Mouse (Mus musculus) forebrain, embryonic 11.5 days (tissue): Measurements from ENCODE around the gene Rpl11. TPM values are rescaled to one million over a fixed set of nuclear protein-coding genes. Genes with fewer than 3 reads are reported as not detected.

Experiments
- ATAC-seq: fragments of 200-750 bp; cut with Nextera tagmentation; replicated peaks from 2 replicates; pipeline ENCODE4 v1.8.0; 2017; ENCODE audit warnings: moderate TSS enrichment; ENCODE audit not compliant: low FRiP score
- DNase-seq: peaks from one replicate; pipeline ENCODE4 v3.0.0-alpha.2; 2017; ENCODE audit warnings: low spot score
- H3K27ac ChIP-seq: fragments of 300-500 bp; sonication (generic); 2 replicates; pipeline ENCODE4 v1.5.1; 2014; ENCODE audit warnings: low read depth, low read length
- H3K27me3 ChIP-seq: fragments of 300-500 bp; sonication (generic); 2 replicates; pipeline ENCODE4 v1.6.1; 2014; ENCODE audit warnings: mild to moderate bottlenecking, low read length, mixed read lengths; ENCODE audit not compliant: control insufficient read depth, insufficient read depth
- H3K36me3 ChIP-seq: fragments of 300-500 bp; sonication (generic); 2 replicates; pipeline ENCODE4 v1.6.1; 2014; ENCODE audit warnings: mild to moderate bottlenecking, low read length, moderate library complexity, mixed read lengths; ENCODE audit not compliant: control insufficient read depth, insufficient read depth
- H3K4me1 ChIP-seq: fragments of 300-500 bp; sonication (generic); replicated peaks from 2 replicates; pipeline ENCODE4 v1.6.1; 2014; ENCODE audit warnings: low read length, mixed read lengths; ENCODE audit not compliant: control insufficient read depth, insufficient read depth
- H3K4me2 ChIP-seq: fragments of 300-500 bp; sonication (generic); 2 replicates; pipeline ENCODE4 v1.6.1; 2014; ENCODE audit warnings: low read depth, mild to moderate bottlenecking, low read length, moderate library complexity, mixed read lengths; ENCODE audit not compliant: severe bottlenecking
- H3K4me3 ChIP-seq: fragments of 300-500 bp; sonication (generic); 2 replicates; pipeline ENCODE4 v1.5.1; 2014; ENCODE audit warnings: low read depth, low read length
- H3K9ac ChIP-seq: fragments of 300-500 bp; sonication (generic); 2 replicates; pipeline ENCODE4 v1.6.1; 2014; ENCODE audit warnings: low read length
- H3K9me3 ChIP-seq: fragments of 300-500 bp; sonication (generic); 2 replicates; pipeline ENCODE4 v1.6.1; 2016; ENCODE audit warnings: low read length, mixed read lengths; ENCODE audit not compliant: control insufficient read depth
- WGBS: fragments of 180-500 bp; shearing (Covaris S2); extraction: QIAGEN DNeasy Blood & Tissue Kit; methylation state at CpG from one replicate; pipeline ENCODE4 v1.1.7; 2014; 5-methylcytosine and 5-hydroxymethylcytosine counted together
- polyA plus RNA-seq: library from polyadenylated mRNA; unstranded; fragments of >200 nt; fragmentation: Nextera tagmentation; extraction: Ambion mirVana; gene quantifications from 2 replicates; pipeline ENCODE4 v1.2.1, GENCODE M21; 2014

The Rpl11 gene
- polyA plus RNA-seq, 1 experiment from 2014 or later = 392 TPM

GRCm38 (mm10) chr4:136027416-136028131 lies 25.7 kb downstream of the Rpl11 start:
- DNase-seq = no peak
- H3K4me1 ChIP-seq = peaks cover 6% of the 10 kb centered on the region; the same call in 1 of the 2 replicates
- no peak for ATAC-seq
- H3K9ac ChIP-seq = no peak overlapping the region
- H3K9me3 ChIP-seq = no peaks in the 10 kb centered on the region
- H3K4me3 ChIP-seq = no peak overlapping the region
- WGBS = 81% methylated on average over 8 of the region's 8 CpGs
- no peaks in the 10 kb centered on the region for H3K27me3 ChIP-seq
- no peaks in the 10 kb centered on the region for H3K36me3 ChIP-seq
- H3K27ac ChIP-seq = no peak overlapping the region
- H3K4me2 ChIP-seq = no peak overlapping the region

GRCm38 (mm10) chr4:136025350-136025749 lies 27.9 kb downstream of the Rpl11 start:
- DNase-seq (no peak), ATAC-seq (no peak)
- no peak overlapping the region for H3K4me2 ChIP-seq
- no peak overlapping the region for H3K4me3 ChIP-seq
- H3K36me3 ChIP-seq = no peaks in the 10 kb centered on the region
- H3K9ac ChIP-seq = no peak overlapping the region
- H3K4me1 ChIP-seq = 0 out of 2 replicates have a peak, but pooled peaks cover 5% of the 10 kb centered on the region
- 79% methylated on average over 1 of the region's 1 CpGs for WGBS
- no peaks in the 10 kb centered on the region for H3K27me3 ChIP-seq
- H3K9me3 ChIP-seq = no peaks in the 10 kb centered on the region
- H3K27ac ChIP-seq = no peak overlapping the region

- Histone ChIP-seq H3K9ac (no peak overlapping the region), H3K27ac (no peak overlapping the region), H3K27me3 (no peaks in the 10 kb centered on the region), H3K4me1 (0 out of 2 replicates have a peak, but pooled peaks cover 5% of the 10 kb centered on the region), H3K4me2 (no peak overlapping the region), H3K4me3 (no peak overlapping the region), H3K9me3 (no peaks in the 10 kb centered on the region), H3K36me3 (no peaks in the 10 kb centered on the region)
- DNase-seq = no peak
- ATAC-seq = no peak
- WGBS = 95% methylated on average over 9 of the region's 9 CpGs
Measured at GRCm38 (mm10) chr4:136022924-136023323, 30.3 kb downstream of the Rpl11 start.

DNA sequence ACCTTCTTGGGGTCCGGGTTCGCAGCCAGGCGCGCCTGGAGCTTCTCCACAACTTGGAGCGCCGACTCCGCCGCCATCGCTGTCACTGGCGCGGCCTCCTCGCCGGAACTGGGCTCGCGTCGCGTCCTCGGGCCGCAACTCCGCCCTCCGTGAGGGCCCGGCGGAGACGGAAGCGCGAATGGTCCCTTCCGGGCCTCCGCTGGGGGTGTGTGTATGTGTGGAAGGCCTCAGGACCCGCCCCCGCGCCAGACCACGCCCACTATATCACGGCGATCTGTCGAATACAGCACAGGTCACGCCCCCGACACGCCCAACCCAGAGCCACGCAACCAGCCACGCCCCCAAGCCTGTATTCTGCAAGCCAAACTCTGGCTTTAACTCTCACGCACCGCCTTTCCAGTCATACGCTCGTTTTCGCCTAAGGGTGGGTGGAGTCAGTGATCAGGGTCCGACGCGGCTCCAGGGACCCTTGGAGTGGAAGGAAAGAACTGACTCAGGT lies 31.6 kb downstream of the Rpl11 start, which contains the start of gene Eloa:
TSS of gene Eloa (minus strand) at position 215 of the 499 bp plus-strand sequence.
- Histone ChIP-seq H3K9ac (peak within 1 kb of the TSS; percentile 91), H3K9me3 (no peaks in the 10 kb centered on the region), H3K4me1 (0 out of 2 replicates have a peak, but pooled peaks cover 5% of the 10 kb centered on the region), H3K27me3 (no peaks in the 10 kb centered on the region), H3K4me2 (peak within 1 kb of the TSS; percentile 80), H3K4me3 (peak within 1 kb of the TSS; percentile 99), H3K36me3 (no peaks in the 10 kb centered on the region), H3K27ac (peak within 1 kb of the TSS; percentile 62)
- ATAC-seq (peak; percentile 98), DNase-seq (peak; percentile 100)
- under 1% methylated on average over 45 of the region's 48 CpGs for WGBS

GRCm38 (mm10) chr4:136020743-136021548 lies 32.3 kb downstream of the Rpl11 start:
- H3K27ac ChIP-seq = peak overlapping the region; percentile 62
- H3K9ac ChIP-seq = peak overlapping the region; percentile 91
- ATAC-seq (peak; percentile 72), DNase-seq (no peak)
- H3K4me3 ChIP-seq = peak overlapping the region; percentile 99
- WGBS = 2% methylated on average over 51 of the region's 62 CpGs
- no peaks in the 10 kb centered on the region for H3K36me3 ChIP-seq
- no peaks in the 10 kb centered on the region for H3K27me3 ChIP-seq
- H3K9me3 ChIP-seq = no peaks in the 10 kb centered on the region
- 0 out of 2 replicates have a peak, but pooled peaks cover 5% of the 10 kb centered on the region for H3K4me1 ChIP-seq
- peak overlapping the region; percentile 80 for H3K4me2 ChIP-seq

GRCm38 (mm10) chr4:136016059-136016602 lies 37.1 kb downstream of the Rpl11 start:
- WGBS = 76% methylated on average over 3 of the region's 3 CpGs
- Histone ChIP-seq H3K36me3 (no peaks in the 10 kb centered on the region; the same call in 1 of the 2 replicates), H3K4me2 (no peak overlapping the region), H3K4me3 (no peak overlapping the region), H3K27me3 (no peaks in the 10 kb centered on the region), H3K9ac (no peak overlapping the region), H3K4me1 (0 out of 2 replicates have a peak, but pooled peaks cover 5% of the 10 kb centered on the region), H3K9me3 (no peaks in the 10 kb centered on the region), H3K27ac (no peak overlapping the region)
- ATAC-seq = no peak
- DNase-seq = no peak

DNA sequence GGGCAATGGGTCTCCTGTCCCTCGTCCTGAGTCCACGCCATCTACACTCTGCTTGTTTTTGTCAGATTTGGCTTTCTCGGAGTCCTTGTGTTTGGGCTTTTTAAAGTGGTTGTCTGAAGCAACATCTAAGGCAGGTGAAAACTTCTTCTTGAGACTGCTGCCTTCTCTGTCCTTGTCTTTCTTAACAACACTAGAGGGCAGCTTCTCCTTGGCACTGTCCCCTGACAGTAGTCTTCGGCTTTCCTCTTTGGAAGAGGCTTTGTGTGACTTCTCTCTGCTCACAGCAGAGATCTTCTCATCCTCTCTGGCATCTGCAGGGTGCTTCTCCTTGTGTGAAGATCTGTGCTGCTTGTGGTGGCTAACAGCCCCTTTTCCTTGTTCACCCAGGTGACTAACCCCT lies 42.6 kb downstream of the Rpl11 start:
- Histone ChIP-seq H3K27me3 (no peaks in the 10 kb centered on the region), H3K4me3 (no peak overlapping the region), H3K9ac (no peak overlapping the region), H3K27ac (no peak overlapping the region), H3K4me2 (no peak overlapping the region), H3K36me3 (peaks cover 16% of the 10 kb centered on the region), H3K9me3 (no peaks in the 10 kb centered on the region), H3K4me1 (no peaks in the 10 kb centered on the region)
- DNase-seq (no peak), ATAC-seq (no peak)
- 90% methylated on average over 4 of the region's 4 CpGs for WGBS

DNA sequence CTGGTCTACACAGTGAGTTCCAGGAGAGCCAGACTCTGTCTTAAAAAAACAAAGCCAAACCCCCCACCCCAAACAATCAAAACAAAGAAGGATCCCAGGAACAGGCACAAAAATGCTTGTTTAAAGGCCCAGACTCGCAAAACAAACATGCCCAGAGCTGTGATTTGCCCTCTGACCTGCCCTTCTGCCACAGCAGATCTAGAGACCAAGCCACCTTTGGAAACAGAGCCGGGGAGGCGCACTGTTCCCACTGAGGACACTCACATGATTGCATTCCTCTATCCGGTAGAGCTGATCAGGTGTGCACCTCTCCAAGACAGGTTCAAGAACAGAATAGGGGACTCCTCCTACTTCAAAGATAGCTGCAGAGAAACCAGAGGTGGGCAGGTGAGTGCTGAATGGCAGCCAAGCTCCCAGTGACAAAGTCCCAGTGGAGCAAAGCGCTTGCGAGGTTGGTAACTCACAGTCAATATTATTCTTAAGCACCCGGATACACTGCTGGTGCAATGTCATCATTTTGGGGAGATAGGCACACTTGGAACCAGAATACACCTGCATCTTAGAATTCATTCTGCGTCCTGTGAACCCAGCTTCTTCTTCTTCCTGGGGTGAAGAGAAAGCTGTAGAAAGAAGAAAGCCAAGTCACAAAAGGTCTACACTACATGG lies 44.3 kb downstream of the Rpl11 start:
- ATAC-seq (no peak), DNase-seq (no peak)
- H3K27me3 ChIP-seq = no peaks in the 10 kb centered on the region
- no peaks in the 10 kb centered on the region for H3K4me1 ChIP-seq
- no peak overlapping the region for H3K9ac ChIP-seq
- no peak overlapping the region for H3K4me2 ChIP-seq
- 96% methylated on average over 8 of the region's 8 CpGs for WGBS
- H3K4me3 ChIP-seq = no peak overlapping the region
- H3K9me3 ChIP-seq = no peaks in the 10 kb centered on the region
- no peak overlapping the region for H3K27ac ChIP-seq
- peaks cover 21% of the 10 kb centered on the region for H3K36me3 ChIP-seq
